Mouse (Mus musculus): ENCODE results near the gene Fam174b. TPM values are rescaled to one million over a fixed set of nuclear protein-coding genes. Genes with fewer than 3 reads are reported as not detected.

Gene Fam174b
- polyA plus RNA-seq, 1 experiment from 2014 or later: 116 TPM

- no peak overlapping the region for H3K4me3 ChIP-seq (ENCODE audit: low read depth, low read length)
- no peak overlapping the region for H3K9ac ChIP-seq (replicated peaks; ENCODE audit: low read depth)
- DNase-seq (ENCODE audit: low spot score) (no peak), ATAC-seq (no peak)
- no peak overlapping the region for H3K4me2 ChIP-seq (replicated peaks; ENCODE audit: low read depth, low read length)
- no peak for TF ChIP-seq EP300 (IDR thresholded peaks at IDR 0.05)
- no peak; the same call in 1 of the 2 replicates for TF ChIP-seq CTCF (IDR thresholded peaks at IDR 0.05)
- WGBS: 36% methylated on average over 19 of the region's 19 CpGs
- H3K9me3 ChIP-seq (ENCODE audit: low read length): no peaks in the 10 kb centered on the region
- no peaks in the 10 kb centered on the region for H3K36me3 ChIP-seq (ENCODE audit: insufficient read depth, low read length)
- H3K4me1 ChIP-seq (ENCODE audit: insufficient read depth, low read depth, low read length): no peaks in the 10 kb centered on the region
- H3K27me3 ChIP-seq (replicated peaks; ENCODE audit: insufficient read depth, low read length): no peaks in the 10 kb centered on the region
- H3K27ac ChIP-seq (ENCODE audit: low read length): no peak overlapping the region
Observed at GRCm38 (mm10) chr7:73771384-73772274, 31.5 kb downstream of the Fam174b start.

DNA sequence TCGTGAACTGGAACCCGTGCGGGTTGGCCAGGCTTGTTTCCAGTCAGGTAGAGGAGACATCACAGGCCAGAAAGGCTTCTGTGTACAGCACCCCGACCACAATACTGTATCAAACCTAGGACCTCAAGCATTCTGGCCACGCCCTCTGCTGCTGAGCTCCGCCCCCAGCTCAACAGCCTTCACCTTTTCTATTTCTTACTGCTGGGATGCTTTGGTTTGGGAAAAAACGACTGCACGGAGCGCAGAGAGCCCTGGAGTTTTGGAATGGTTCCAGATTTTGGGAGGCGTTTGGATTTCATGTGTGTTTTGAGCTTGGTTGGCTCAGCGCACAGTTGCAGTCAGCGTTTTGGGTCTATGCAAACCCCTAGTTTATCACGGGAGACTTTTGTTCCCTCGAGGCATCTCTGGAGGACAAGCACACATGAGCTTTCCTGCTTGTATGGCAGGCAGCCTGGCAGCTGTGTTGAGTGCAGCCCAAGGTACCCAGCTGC, 32.2 kb downstream of the Fam174b start:
- H3K4me2 ChIP-seq (replicated peaks; ENCODE audit: low read depth, low read length): no peak overlapping the region
- no peak overlapping the region for H3K27ac ChIP-seq (ENCODE audit: low read length)
- H3K9me3 ChIP-seq (ENCODE audit: low read length): no peaks in the 10 kb centered on the region
- H3K4me3 ChIP-seq (ENCODE audit: low read depth, low read length): no peak overlapping the region
- H3K36me3 ChIP-seq (ENCODE audit: insufficient read depth, low read length): no peaks in the 10 kb centered on the region
- H3K27me3 ChIP-seq (replicated peaks; ENCODE audit: insufficient read depth, low read length): no peaks in the 10 kb centered on the region
- no peaks in the 10 kb centered on the region for H3K4me1 ChIP-seq (ENCODE audit: insufficient read depth, low read depth, low read length)
- DNase-seq (ENCODE audit: low spot score) (peak; percentile 35), ATAC-seq (peak; percentile 10; the same call in 1 of the 2 replicates)
- TF ChIP-seq CTCF (IDR thresholded peaks at IDR 0.05): no peak
- TF ChIP-seq EP300 (IDR thresholded peaks at IDR 0.05): no peak
- 44% methylated on average over 14 of the region's 14 CpGs for WGBS
- no peak overlapping the region for H3K9ac ChIP-seq (replicated peaks; ENCODE audit: low read depth)

- 63% methylated on average over 9 of the region's 9 CpGs for WGBS
- no peak overlapping the region for H3K4me3 ChIP-seq (ENCODE audit: low read depth, low read length)
Observed at GRCm38 (mm10) chr7:73774781-73775180, 34.7 kb downstream of the Fam174b start.

GRCm38 (mm10) chr7:73777777-73778176, 37.7 kb downstream of the Fam174b start:
- Histone ChIP-seq H3K9me3 (ENCODE audit: low read length) (no peaks in the 10 kb centered on the region), H3K27ac (ENCODE audit: low read length) (no peak overlapping the region), H3K36me3 (ENCODE audit: insufficient read depth, low read length) (no peaks in the 10 kb centered on the region), H3K9ac (replicated peaks; ENCODE audit: low read depth) (no peak overlapping the region), H3K4me2 (replicated peaks; ENCODE audit: low read depth, low read length) (no peak overlapping the region), H3K4me3 (ENCODE audit: low read depth, low read length) (no peak overlapping the region), H3K4me1 (ENCODE audit: insufficient read depth, low read depth, low read length) (no peaks in the 10 kb centered on the region), H3K27me3 (replicated peaks; ENCODE audit: insufficient read depth, low read length) (no peaks in the 10 kb centered on the region)
- DNase-seq (ENCODE audit: low spot score) (no peak), ATAC-seq (no peak)
- WGBS: 78% methylated on average over 3 of the region's 3 CpGs
- TF ChIP-seq EP300 (IDR thresholded peaks at IDR 0.05) (no peak), CTCF (IDR thresholded peaks at IDR 0.05) (no peak)

More at GRCm38 (mm10) chr7:73774781-73775180, 34.7 kb downstream of the Fam174b start:
- no peaks in the 10 kb centered on the region for H3K4me1 ChIP-seq (ENCODE audit: insufficient read depth, low read depth, low read length)
- H3K9ac ChIP-seq (replicated peaks; ENCODE audit: low read depth): no peak overlapping the region
- no peaks in the 10 kb centered on the region for H3K9me3 ChIP-seq (ENCODE audit: low read length)
- no peaks in the 10 kb centered on the region for H3K36me3 ChIP-seq (ENCODE audit: insufficient read depth, low read length)
- no peak for TF ChIP-seq CTCF (IDR thresholded peaks at IDR 0.05)
- TF ChIP-seq EP300 (IDR thresholded peaks at IDR 0.05): no peak
- no peak for ATAC-seq
- H3K4me2 ChIP-seq (replicated peaks; ENCODE audit: low read depth, low read length): no peak overlapping the region
- DNase-seq (ENCODE audit: low spot score): no peak
- H3K27me3 ChIP-seq (replicated peaks; ENCODE audit: insufficient read depth, low read length): no peaks in the 10 kb centered on the region
- no peak overlapping the region for H3K27ac ChIP-seq (ENCODE audit: low read length)

GRCm38 (mm10) chr7:73784736-73785428, 44.8 kb downstream of the Fam174b start:
- Histone ChIP-seq H3K4me3 (ENCODE audit: low read depth, low read length) (no peak overlapping the region), H3K9me3 (ENCODE audit: low read length) (no peaks in the 10 kb centered on the region), H3K36me3 (ENCODE audit: insufficient read depth, low read length) (no peaks in the 10 kb centered on the region), H3K27ac (ENCODE audit: low read length) (no peak overlapping the region), H3K4me2 (replicated peaks; ENCODE audit: low read depth, low read length) (no peak overlapping the region), H3K4me1 (ENCODE audit: insufficient read depth, low read depth, low read length) (no peaks in the 10 kb centered on the region), H3K27me3 (replicated peaks; ENCODE audit: insufficient read depth, low read length) (no peaks in the 10 kb centered on the region), H3K9ac (replicated peaks; ENCODE audit: low read depth) (no peak overlapping the region)
- 41% methylated on average over 4 of the region's 4 CpGs for WGBS
- no peak for DNase-seq (ENCODE audit: low spot score)
- no peak for TF ChIP-seq CTCF (IDR thresholded peaks at IDR 0.05)
- TF ChIP-seq EP300 (IDR thresholded peaks at IDR 0.05): peak; percentile 88
- peak; percentile 70; the same call in 1 of the 2 replicates for ATAC-seq

DNA sequence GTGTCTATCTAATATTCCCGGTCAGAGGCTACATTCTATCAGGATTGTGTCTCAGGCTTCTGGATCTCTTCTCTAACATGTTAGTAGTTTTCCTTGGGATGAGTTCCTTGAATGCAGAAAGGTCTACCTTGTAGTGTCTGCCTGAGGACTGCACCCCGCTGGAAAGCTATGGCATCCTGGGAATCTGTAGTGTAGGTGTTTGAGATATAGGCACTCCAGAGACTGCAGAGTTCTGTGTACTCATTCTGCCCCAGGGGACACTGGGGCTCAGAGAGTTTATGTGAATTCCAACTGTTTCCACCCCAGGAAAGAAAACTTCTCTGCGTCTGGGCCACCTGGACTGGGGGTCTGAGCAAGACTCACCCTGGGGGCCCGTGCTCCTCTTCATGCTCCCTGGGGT, 45.7 kb downstream of the Fam174b start:
- ATAC-seq (peak; percentile 67), DNase-seq (ENCODE audit: low spot score) (no peak)
- Histone ChIP-seq H3K4me1 (ENCODE audit: insufficient read depth, low read depth, low read length) (no peaks in the 10 kb centered on the region), H3K36me3 (ENCODE audit: insufficient read depth, low read length) (no peaks in the 10 kb centered on the region), H3K4me3 (ENCODE audit: low read depth, low read length) (no peak overlapping the region), H3K4me2 (replicated peaks; ENCODE audit: low read depth, low read length) (no peak overlapping the region), H3K9me3 (ENCODE audit: low read length) (no peaks in the 10 kb centered on the region), H3K9ac (replicated peaks; ENCODE audit: low read depth) (no peak overlapping the region), H3K27me3 (replicated peaks; ENCODE audit: insufficient read depth, low read length) (no peaks in the 10 kb centered on the region), H3K27ac (ENCODE audit: low read length) (peak overlapping the region; percentile 59)
- 64% methylated on average over 4 of the region's 4 CpGs for WGBS
- TF ChIP-seq CTCF (IDR thresholded peaks at IDR 0.05) (no peak), EP300 (IDR thresholded peaks at IDR 0.05) (peak; percentile 70)

All from lung, postnatal 0 days (tissue).